Mouse (Mus musculus) megakaryocyte, embryonic 14.5 days (primary cell): Measurements from ENCODE around the gene Cadps2. TPM values are rescaled to one million over a fixed set of nuclear protein-coding genes. Genes with fewer than 3 reads are reported as not detected.

Experiments
- H3K27me3 ChIP-seq: replicated peaks from 2 replicates; pipeline ENCODE3; 2012; ENCODE audit warnings: inconsistent platforms
- H3K36me3 ChIP-seq: replicated peaks from 2 replicates; pipeline ENCODE3; 2012; ENCODE audit warnings: low read length, inconsistent platforms, mixed read lengths
- H3K4me1 ChIP-seq: 2 replicates; pipeline ENCODE4 v1.6.1; 2012; ENCODE audit warnings: inconsistent platforms
- H3K4me3 ChIP-seq: replicated peaks from 2 replicates; pipeline ENCODE3; 2012; ENCODE audit warnings: moderate library complexity, mild to moderate bottlenecking, inconsistent platforms
- H3K9me3 ChIP-seq: 2 replicates; pipeline ENCODE4 v1.6.1; 2012; ENCODE audit warnings: inconsistent platforms
- FLI1 ChIP-seq: IDR thresholded peaks from 2 replicates; pipeline ENCODE4 v1.6.1; 2012; ENCODE audit warnings: low read length, inconsistent platforms, mixed read lengths
- GATA1 ChIP-seq: IDR thresholded peaks from 3 replicates; pipeline ENCODE4 v1.6.1; 2012; ENCODE audit warnings: mixed read lengths, low read length, inconsistent platforms, borderline replicate concordance
- polyA plus RNA-seq: library from polyadenylated mRNA; stranded (reverse); fragments of >175 nt; gene quantifications from 2 replicates; pipeline ENCODE4 v1.2.3, GENCODE M21; 2012; ENCODE audit warnings: low replicate concordance; ENCODE audit not compliant: insufficient read depth

Gene Cadps2
- polyA plus RNA-seq, 1 experiment: not detected

DNA sequence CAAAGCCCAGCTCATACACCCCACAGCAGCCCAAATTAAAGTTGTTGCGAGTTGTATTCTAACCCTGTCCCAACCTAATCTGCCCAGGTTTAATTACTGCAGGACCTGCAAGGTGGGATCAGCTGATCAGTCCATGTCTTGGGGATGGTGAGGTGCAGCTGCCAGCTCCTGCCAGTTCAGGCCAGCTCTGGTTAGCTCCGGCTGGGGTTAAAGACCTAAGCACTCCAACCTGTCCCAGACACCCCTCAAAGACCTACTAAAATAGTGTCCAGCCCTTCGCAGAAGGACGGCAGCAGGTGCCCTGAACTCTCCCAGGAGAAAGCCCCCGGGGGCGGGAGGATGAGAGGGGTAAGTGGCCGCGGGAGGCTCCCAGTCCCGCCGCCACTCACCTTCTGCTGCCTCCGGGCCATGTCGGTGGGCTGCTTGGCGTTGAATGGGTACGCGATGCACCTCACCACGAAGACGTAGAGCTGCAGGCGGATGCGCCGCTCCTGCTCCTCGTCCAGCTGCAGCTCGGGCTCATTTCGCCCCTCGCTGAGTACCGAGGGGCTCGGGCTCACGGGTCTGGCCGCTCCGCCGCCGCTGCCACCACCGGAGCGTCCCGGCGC lies 716 bp downstream of the Cadps2 start:
- Histone ChIP-seq H3K4me3 (peak overlapping the region; percentile 94), H3K9me3 (0 out of 2 replicates have a peak, but pooled peaks cover 3% of the 10 kb centered on the region), H3K27me3 (peaks cover 41% of the 10 kb centered on the region), H3K4me1 (peaks cover 17% of the 10 kb centered on the region), H3K36me3 (no peaks in the 10 kb centered on the region)
- no peak for TF ChIP-seq GATA1
- TF ChIP-seq FLI1: no peak

- Histone ChIP-seq H3K4me3 (no peak overlapping the region), H3K4me1 (peaks cover 17% of the 10 kb centered on the region)
These were observed 1.6 kb downstream of the Cadps2 start for GRCm38 (mm10) chr6:23837631-23838030.

GRCm38 (mm10) chr6:23837127-23837526 lies 2.1 kb downstream of the Cadps2 start:
- 0 out of 2 replicates have a peak, but pooled peaks cover 3% of the 10 kb centered on the region for H3K9me3 ChIP-seq
- H3K4me3 ChIP-seq: no peak overlapping the region
- no peaks in the 10 kb centered on the region for H3K36me3 ChIP-seq
- TF ChIP-seq GATA1 (no peak), FLI1 (no peak)
- H3K4me1 ChIP-seq: peaks cover 17% of the 10 kb centered on the region
- H3K27me3 ChIP-seq: peaks cover 41% of the 10 kb centered on the region

More at GRCm38 (mm10) chr6:23837631-23838030, 1.6 kb downstream of the Cadps2 start:
- TF ChIP-seq FLI1 (no peak), GATA1 (no peak)
- peaks cover 41% of the 10 kb centered on the region for H3K27me3 ChIP-seq
- H3K9me3 ChIP-seq: 0 out of 2 replicates have a peak, but pooled peaks cover 3% of the 10 kb centered on the region
- no peaks in the 10 kb centered on the region for H3K36me3 ChIP-seq

DNA sequence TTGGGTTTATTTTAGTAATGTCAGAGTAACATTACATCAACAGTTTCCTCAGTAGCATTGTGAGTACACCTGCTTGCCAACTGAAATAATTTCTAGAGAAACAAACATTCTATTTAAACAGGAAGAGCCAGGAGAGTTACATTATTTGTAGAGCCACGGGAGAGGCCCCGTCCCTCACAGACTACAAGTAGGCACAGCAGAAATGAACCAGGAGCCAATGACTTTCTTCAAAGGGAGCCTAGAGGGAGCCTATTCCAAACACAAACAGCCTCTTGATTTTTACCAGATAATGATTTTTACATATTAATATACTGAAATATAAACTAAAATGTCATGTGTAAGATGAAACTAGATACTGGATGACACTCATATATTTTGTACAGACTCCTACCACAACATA lies 2.5 kb downstream of the Cadps2 start:
- Histone ChIP-seq H3K9me3 (0 out of 2 replicates have a peak, but pooled peaks cover 3% of the 10 kb centered on the region), H3K4me3 (no peak overlapping the region), H3K36me3 (no peaks in the 10 kb centered on the region), H3K27me3 (peaks cover 39% of the 10 kb centered on the region), H3K4me1 (peaks cover 17% of the 10 kb centered on the region)
- TF ChIP-seq FLI1 (no peak), GATA1 (no peak)

GRCm38 (mm10) chr6:23835552-23835951 lies 3.7 kb downstream of the Cadps2 start:
- Histone ChIP-seq H3K9me3 (0 out of 2 replicates have a peak, but pooled peaks cover 3% of the 10 kb centered on the region), H3K36me3 (no peaks in the 10 kb centered on the region), H3K4me1 (peaks cover 17% of the 10 kb centered on the region), H3K4me3 (no peak overlapping the region), H3K27me3 (peaks cover 35% of the 10 kb centered on the region)
- TF ChIP-seq FLI1: no peak
- TF ChIP-seq GATA1: no peak

DNA sequence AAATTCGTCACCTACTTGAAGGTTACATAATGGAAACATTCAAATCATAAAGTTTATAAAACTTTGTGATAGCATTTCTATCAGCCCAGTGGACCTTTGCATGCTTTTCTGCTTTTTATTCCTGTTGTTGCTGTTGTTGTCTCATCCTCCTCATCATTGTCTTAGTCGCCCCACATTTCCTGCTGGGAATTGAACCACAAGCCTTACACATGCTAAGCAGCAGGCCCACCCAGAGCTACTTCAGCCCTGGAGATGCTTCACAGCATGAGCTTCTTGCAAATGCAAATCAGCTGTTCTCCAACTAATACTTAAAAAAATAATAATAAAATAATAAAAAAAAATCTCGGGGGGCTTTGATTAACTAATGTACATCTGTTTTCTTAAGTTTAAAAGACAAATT lies 8.5 kb downstream of the Cadps2 start:
- TF ChIP-seq GATA1: no peak
- no peaks in the 10 kb centered on the region for H3K36me3 ChIP-seq
- H3K4me3 ChIP-seq: no peak overlapping the region
- H3K9me3 ChIP-seq: no peaks in the 10 kb centered on the region
- H3K4me1 ChIP-seq: no peaks in the 10 kb centered on the region
- no peaks in the 10 kb centered on the region for H3K27me3 ChIP-seq

- no peaks in the 10 kb centered on the region for H3K4me1 ChIP-seq
- no peaks in the 10 kb centered on the region for H3K9me3 ChIP-seq
- TF ChIP-seq GATA1: no peak
- TF ChIP-seq FLI1: no peak
- H3K4me3 ChIP-seq: no peak overlapping the region
- H3K27me3 ChIP-seq: no peaks in the 10 kb centered on the region
- no peaks in the 10 kb centered on the region for H3K36me3 ChIP-seq
These were observed 9.9 kb downstream of the Cadps2 start for GRCm38 (mm10) chr6:23829338-23829737.

DNA sequence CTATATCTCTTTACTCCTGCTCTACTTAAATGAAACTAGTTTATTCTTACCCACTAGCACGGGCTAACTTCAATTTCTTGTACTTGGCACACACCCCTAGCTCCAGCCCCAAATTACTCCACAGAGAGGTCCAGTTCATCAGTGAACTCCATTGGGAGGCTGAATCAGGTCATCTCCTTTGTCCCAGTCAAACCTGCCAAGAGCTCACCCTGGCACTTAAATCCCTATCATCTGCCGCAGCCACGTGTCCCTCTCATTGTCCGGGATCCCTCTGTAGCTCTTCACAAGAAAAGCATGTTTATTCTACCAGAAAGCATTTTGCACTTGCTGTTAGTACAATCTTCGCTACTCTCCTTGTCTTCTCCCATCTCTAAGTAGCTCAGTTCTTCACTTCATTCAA lies 17.4 kb downstream of the Cadps2 start:
- Histone ChIP-seq H3K36me3 (no peaks in the 10 kb centered on the region), H3K27me3 (no peaks in the 10 kb centered on the region), H3K4me3 (no peak overlapping the region), H3K9me3 (no peaks in the 10 kb centered on the region), H3K4me1 (no peaks in the 10 kb centered on the region)
- TF ChIP-seq FLI1: no peak
- no peak for TF ChIP-seq GATA1

GRCm38 (mm10) chr6:23810087-23810486 lies 29.1 kb downstream of the Cadps2 start:
- Histone ChIP-seq H3K4me3 (no peak overlapping the region), H3K36me3 (no peaks in the 10 kb centered on the region), H3K27me3 (no peaks in the 10 kb centered on the region), H3K4me1 (no peaks in the 10 kb centered on the region), H3K9me3 (0 out of 2 replicates have a peak, but pooled peaks cover 11% of the 10 kb centered on the region)
- TF ChIP-seq GATA1 (no peak), FLI1 (no peak)

GRCm38 (mm10) chr6:23809344-23809743 lies 29.9 kb downstream of the Cadps2 start:
- Histone ChIP-seq H3K9me3 (0 out of 2 replicates have a peak, but pooled peaks cover 11% of the 10 kb centered on the region), H3K27me3 (no peaks in the 10 kb centered on the region), H3K4me3 (no peak overlapping the region), H3K4me1 (no peaks in the 10 kb centered on the region), H3K36me3 (no peaks in the 10 kb centered on the region)
- TF ChIP-seq GATA1 (no peak), FLI1 (no peak)
